Mouse (Mus musculus) hindbrain, embryonic 16.5 days (tissue): ENCODE data around the gene Caskin2. TPM values are rescaled to one million over a fixed set of nuclear protein-coding genes. Genes with fewer than 3 reads are reported as not detected.
"Not testable (repeated sequence)": the region's sequence is repeated elsewhere in the genome, so short reads cannot be mapped to it uniquely, and the experiment has no call there.

ENCODE experiments used
- ATAC-seq: fragments of 200-750 bp; cut with Nextera tagmentation; 2 replicates; pipeline ENCODE4 v1.8.0; 2017; ENCODE audit warnings: moderate TSS enrichment, moderate library complexity
- H3K27ac ChIP-seq: fragments of 300-500 bp; sonication (generic); 2 replicates; pipeline ENCODE4 v1.5.1; 2014; ENCODE audit warnings: low read depth, mild to moderate bottlenecking, control low read depth, low read length, moderate library complexity
- H3K27me3 ChIP-seq: fragments of 300-500 bp; sonication (generic); replicated peaks from 2 replicates; pipeline ENCODE4 v1.6.1; 2014; ENCODE audit warnings: low read length; ENCODE audit not compliant: control insufficient read depth, insufficient read depth
- H3K36me3 ChIP-seq: fragments of 300-500 bp; sonication (generic); 2 replicates; pipeline ENCODE4 v1.6.1; 2014; ENCODE audit warnings: mild to moderate bottlenecking, low read length, moderate library complexity, mixed read lengths; ENCODE audit not compliant: control insufficient read depth, insufficient read depth
- H3K4me1 ChIP-seq: fragments of 300-500 bp; sonication (generic); 2 replicates; pipeline ENCODE4 v1.6.1; 2014; ENCODE audit warnings: low read depth, low read length; ENCODE audit not compliant: control insufficient read depth, insufficient read depth
- H3K4me2 ChIP-seq: fragments of 300-500 bp; sonication (generic); 2 replicates; pipeline ENCODE4 v1.6.1; 2014; ENCODE audit warnings: mild to moderate bottlenecking, low read length, control low read depth, moderate library complexity
- H3K4me3 ChIP-seq: fragments of 300-500 bp; sonication (generic); 2 replicates; pipeline ENCODE4 v1.5.1; 2014; ENCODE audit warnings: mild to moderate bottlenecking, low read length, control low read depth, moderate library complexity
- H3K9ac ChIP-seq: fragments of 300-500 bp; sonication (generic); 2 replicates; pipeline ENCODE4 v1.6.1; 2014; ENCODE audit warnings: low read depth, mild to moderate bottlenecking, control low read depth, low read length, moderate library complexity
- H3K9me3 ChIP-seq: fragments of 300-500 bp; sonication (generic); 2 replicates; pipeline ENCODE4 v1.6.1; 2014; ENCODE audit warnings: mild to moderate bottlenecking, low read length, moderate library complexity; ENCODE audit not compliant: control insufficient read depth
- WGBS: fragments of 180-500 bp; shearing (Covaris S2); extraction: QIAGEN DNeasy Blood & Tissue Kit; methylation state at CpG from one replicate; pipeline ENCODE4 v1.1.7; 2014; 5-methylcytosine and 5-hydroxymethylcytosine counted together
- polyA plus RNA-seq: library from polyadenylated mRNA; unstranded; fragments of >200 nt; fragmentation: Nextera tagmentation; extraction: Ambion mirVana; gene quantifications from 2 replicates; pipeline ENCODE4 v1.2.1, GENCODE M21; 2015

The Caskin2 gene
- 9.0 and 12.6 TPM in 2 replicates for polyA plus RNA-seq

GRCm38 (mm10) chr11:115813507-115814296 is at the start of gene Caskin2:
Caskin2 (minus strand) TSS chr11:115813639.
- H3K4me1 ChIP-seq = peaks cover 44% of the 10 kb centered on the region
- peak within 1 kb of the TSS; percentile 78 for H3K27ac ChIP-seq
- peak within 1 kb of the TSS; percentile 98 for H3K4me2 ChIP-seq
- H3K27me3 ChIP-seq = no peaks in the 10 kb centered on the region
- H3K4me3 ChIP-seq = peak within 1 kb of the TSS; percentile 91
- peak; percentile 87 for ATAC-seq
- no peaks in the 10 kb centered on the region for H3K36me3 ChIP-seq
- H3K9me3 ChIP-seq = no peaks in the 10 kb centered on the region
- WGBS = under 1% methylated on average over 40 of the region's 44 CpGs
- peak within 1 kb of the TSS; percentile 92 for H3K9ac ChIP-seq

GRCm38 (mm10) chr11:115859143-115859945 is 45.9 kb upstream of the Caskin2 start:
- ATAC-seq = peak; percentile 86
- Histone ChIP-seq H3K4me1 (peaks cover 7% of the 10 kb centered on the region), H3K9me3 (no peaks in the 10 kb centered on the region), H3K4me3 (peak overlapping the region; percentile 29), H3K9ac (peak overlapping the region; percentile 52; the same call in 1 of the 2 replicates), H3K27me3 (peaks cover 42% of the 10 kb centered on the region), H3K36me3 (no peaks in the 10 kb centered on the region), H3K27ac (no peak overlapping the region), H3K4me2 (peak overlapping the region; percentile 44)
- 2% methylated on average over 53 of the region's 75 CpGs for WGBS

GRCm38 (mm10) chr11:115858354-115858753 is 44.9 kb upstream of the Caskin2 start, which contains the start of gene Myo15b:
Myo15b (plus strand) TSS chr11:115858406.
- WGBS = 10% methylated on average over 27 of the region's 27 CpGs

GRCm38 (mm10) chr11:115857936-115858335 is 44.5 kb upstream of the Caskin2 start:
- ATAC-seq = no peak
- H3K36me3 ChIP-seq = no peaks in the 10 kb centered on the region
- H3K9me3 ChIP-seq = no peaks in the 10 kb centered on the region
- H3K4me1 ChIP-seq = peaks cover 7% of the 10 kb centered on the region
- H3K27ac ChIP-seq = no peak overlapping the region
- peaks cover 42% of the 10 kb centered on the region for H3K27me3 ChIP-seq
- WGBS = 28% methylated on average over 13 of the region's 13 CpGs
- H3K9ac ChIP-seq = no peak overlapping the region
- no peak overlapping the region for H3K4me2 ChIP-seq
- no peak overlapping the region for H3K4me3 ChIP-seq

More at GRCm38 (mm10) chr11:115858354-115858753, 44.9 kb upstream of the Caskin2 start, which contains the start of gene Myo15b:
- Histone ChIP-seq H3K36me3 (no peaks in the 10 kb centered on the region), H3K27ac (no peak within 1 kb of the TSS), H3K9me3 (no peaks in the 10 kb centered on the region), H3K27me3 (peaks cover 42% of the 10 kb centered on the region), H3K9ac (peak within 1 kb of the TSS; percentile 52; the same call in 1 of the 2 replicates), H3K4me3 (peak within 1 kb of the TSS; percentile 29), H3K4me1 (peaks cover 7% of the 10 kb centered on the region), H3K4me2 (peak within 1 kb of the TSS; percentile 44)
- no peak for ATAC-seq

DNA sequence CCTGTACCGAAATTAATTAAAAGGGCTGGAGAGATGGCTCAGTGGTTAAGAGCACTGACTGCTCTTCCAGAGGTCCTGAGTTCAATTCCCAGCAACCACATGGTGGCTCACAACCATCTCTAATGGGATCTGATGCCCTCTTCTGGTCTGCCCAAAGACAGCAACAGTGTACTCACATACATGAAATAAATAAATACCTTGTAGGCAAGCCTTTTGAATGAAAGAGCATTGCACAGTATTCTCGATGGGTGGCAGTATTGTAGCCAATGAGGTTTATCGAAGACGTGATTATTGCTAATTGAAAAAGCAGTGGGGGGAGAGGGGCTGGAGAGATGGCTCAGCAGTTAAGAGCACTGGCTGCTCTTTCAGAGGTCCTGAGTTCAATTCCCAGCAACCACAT is 43.7 kb upstream of the Caskin2 start:
- not testable (repeated sequence) for H3K27ac ChIP-seq, H3K4me2 ChIP-seq, H3K9ac ChIP-seq, H3K9me3 ChIP-seq, ATAC-seq, H3K4me3 ChIP-seq, H3K36me3 ChIP-seq, H3K4me1 ChIP-seq
- 97% methylated on average over 4 of the region's 4 CpGs for WGBS
- peaks cover 42% of the 10 kb centered on the region for H3K27me3 ChIP-seq

- Histone ChIP-seq H3K9ac (no peak overlapping the region), H3K27ac (no peak overlapping the region), H3K27me3 (peaks cover 25% of the 10 kb centered on the region), H3K4me1 (peaks cover 7% of the 10 kb centered on the region), H3K4me2 (no peak overlapping the region), H3K9me3 (no peaks in the 10 kb centered on the region), H3K4me3 (no peak overlapping the region), H3K36me3 (no peaks in the 10 kb centered on the region)
- ATAC-seq = no peak
- WGBS = 80% methylated on average over 6 of the region's 6 CpGs
These were observed 41.2 kb upstream of the Caskin2 start for GRCm38 (mm10) chr11:115854674-115855073.

GRCm38 (mm10) chr11:115845819-115846218 is 32.4 kb upstream of the Caskin2 start:
- H3K27ac ChIP-seq = no peak overlapping the region
- WGBS = 90% methylated on average over 2 of the region's 2 CpGs
- ATAC-seq = no peak

DNA sequence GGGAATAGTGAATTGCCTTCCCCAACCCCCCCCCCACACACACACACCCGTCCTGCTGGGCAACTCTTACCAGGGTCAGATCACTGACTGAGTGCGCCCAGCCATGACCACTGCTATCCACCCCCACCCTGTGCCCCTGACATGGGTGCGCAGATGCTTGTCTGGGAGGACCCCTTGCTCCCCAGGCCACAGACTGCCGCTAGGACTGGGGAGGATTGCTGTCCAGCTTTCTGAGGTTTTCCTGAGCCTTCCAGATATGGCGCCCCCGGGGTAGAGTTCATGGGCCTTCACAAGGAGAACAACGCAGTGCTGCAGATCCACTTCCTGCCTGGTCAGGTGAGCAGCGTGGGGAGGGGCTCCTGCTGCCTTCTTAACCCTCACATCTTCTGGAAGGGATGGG is 30.8 kb upstream of the Caskin2 start:
- no peak overlapping the region for H3K4me3 ChIP-seq
- H3K27me3 ChIP-seq = no peaks in the 10 kb centered on the region
- no peaks in the 10 kb centered on the region for H3K36me3 ChIP-seq
- ATAC-seq = no peak
- no peaks in the 10 kb centered on the region for H3K4me1 ChIP-seq
- no peak overlapping the region for H3K27ac ChIP-seq
- no peak overlapping the region for H3K9ac ChIP-seq
- no peak overlapping the region for H3K4me2 ChIP-seq
- no peaks in the 10 kb centered on the region for H3K9me3 ChIP-seq
- 75% methylated on average over 8 of the region's 8 CpGs for WGBS

More at GRCm38 (mm10) chr11:115845819-115846218, 32.4 kb upstream of the Caskin2 start:
- no peak overlapping the region for H3K4me3 ChIP-seq
- no peaks in the 10 kb centered on the region for H3K4me1 ChIP-seq
- no peaks in the 10 kb centered on the region for H3K27me3 ChIP-seq
- no peaks in the 10 kb centered on the region for H3K36me3 ChIP-seq
- no peaks in the 10 kb centered on the region for H3K9me3 ChIP-seq
- H3K9ac ChIP-seq = no peak overlapping the region
- no peak overlapping the region for H3K4me2 ChIP-seq

- ATAC-seq = no peak
- WGBS = 89% methylated on average over 5 of the region's 5 CpGs
These were observed 30.4 kb upstream of the Caskin2 start for GRCm38 (mm10) chr11:115843891-115844239.

More at GRCm38 (mm10) chr11:115843891-115844239, 30.4 kb upstream of the Caskin2 start:
- Histone ChIP-seq H3K27me3 (no peaks in the 10 kb centered on the region), H3K4me2 (no peak overlapping the region), H3K4me1 (no peaks in the 10 kb centered on the region), H3K27ac (no peak overlapping the region), H3K4me3 (no peak overlapping the region), H3K36me3 (no peaks in the 10 kb centered on the region), H3K9me3 (no peaks in the 10 kb centered on the region), H3K9ac (no peak overlapping the region)
